Mouse (Mus musculus) neutrophil, adult 5-6 weeks (primary cell): Measurements from ENCODE around the gene Plppr1. TPM values are rescaled to one million over a fixed set of nuclear protein-coding genes. Genes with fewer than 3 reads are reported as not detected.
"Not testable (repeated sequence)": the region's sequence is repeated elsewhere in the genome, so short reads cannot be mapped to it uniquely, and the experiment has no call there.

Experiments used
- ATAC-seq: fragments of 151-379, 151-347 bp; 2 replicates; pipeline ENCODE4 v1.8.0; 2017; ENCODE audit warnings: mild to moderate bottlenecking, moderate TSS enrichment; ENCODE audit not compliant: insufficient number of reproducible peaks, poor library complexity, low FRiP score, severe bottlenecking; ENCODE audit errors: extremely low read depth
- total RNA-seq: library from RNA; stranded (forward); fragments of 200-1000 nt; gene quantifications from 2 replicates; pipeline ENCODE4 v1.2.3, GENCODE M21; 2017

The Plppr1 gene
- total RNA-seq, 1 experiment from 2014 or later: not detected

DNA sequence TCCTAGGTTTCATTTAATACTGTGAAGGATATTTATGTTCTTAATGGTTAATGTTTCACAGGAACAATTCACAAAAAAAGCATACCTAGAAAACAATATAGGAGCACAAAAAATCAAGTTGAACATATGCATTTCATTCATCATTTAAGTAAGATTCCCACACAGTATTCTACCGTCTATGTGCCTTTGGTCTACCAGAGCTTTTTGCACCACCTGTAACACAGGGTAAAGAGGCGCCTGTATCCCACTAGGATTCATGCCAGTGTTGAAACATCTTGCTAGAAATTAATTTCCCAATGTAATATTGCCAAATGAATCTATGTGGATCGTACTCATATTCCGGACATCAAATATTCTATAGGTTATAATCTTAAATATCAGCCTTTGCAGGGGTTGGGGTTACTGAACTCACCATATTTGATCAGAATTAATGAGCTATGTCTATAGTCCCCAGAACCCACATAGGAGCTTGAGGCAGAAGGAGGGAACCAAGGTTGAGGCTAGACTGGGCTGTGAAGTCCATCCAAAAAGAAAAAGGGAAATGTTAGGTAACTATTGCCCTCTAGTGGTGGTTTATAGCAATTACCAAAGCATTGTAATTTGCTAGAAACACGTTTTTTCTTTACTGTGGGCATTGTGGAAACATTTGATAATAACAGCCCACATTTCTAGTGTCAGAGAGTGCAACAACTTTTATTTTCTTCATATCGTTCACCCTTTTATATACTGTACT, 263.0 kb downstream of the Plppr1 start:
- ATAC-seq: no peak

DNA sequence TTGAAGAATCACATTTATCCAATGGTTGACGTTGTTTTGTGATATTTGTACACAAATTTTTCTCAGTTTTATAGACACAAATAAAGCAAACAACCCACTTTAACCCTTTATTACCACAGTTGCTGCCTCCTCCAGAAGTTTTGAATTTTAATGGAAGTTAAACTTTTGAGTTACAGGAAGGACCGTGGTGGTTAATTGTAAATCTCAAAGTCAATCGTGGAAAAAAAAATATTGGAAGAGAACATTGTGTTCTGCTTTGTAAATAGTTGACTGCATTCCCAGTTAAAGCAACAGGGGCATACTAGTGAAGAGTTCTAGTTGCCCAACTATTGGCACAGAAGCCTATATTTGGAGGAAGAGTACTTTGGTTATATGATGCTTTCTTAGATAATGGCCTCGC, 278.9 kb downstream of the Plppr1 start:
- ATAC-seq: not testable (repeated sequence)

DNA sequence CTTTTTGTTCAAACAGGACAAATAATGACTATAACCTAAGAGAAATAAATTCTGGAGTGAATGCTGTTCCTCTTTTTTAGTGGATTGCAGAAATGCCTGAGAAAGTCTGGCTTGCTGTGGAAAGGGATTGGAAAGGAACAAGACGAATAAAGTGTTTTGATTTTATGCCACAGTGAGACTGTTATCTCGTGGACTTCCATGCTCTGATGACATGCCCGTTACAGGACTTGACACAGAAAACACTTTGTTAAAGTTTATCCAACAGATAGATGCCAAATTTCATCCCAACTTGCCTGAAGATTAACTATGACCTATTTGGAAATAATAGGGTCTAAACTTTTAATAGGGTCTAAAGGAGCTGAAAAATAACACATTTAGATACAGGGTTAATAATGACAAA, 281.0 kb downstream of the Plppr1 start:
- not testable (repeated sequence) for ATAC-seq

DNA sequence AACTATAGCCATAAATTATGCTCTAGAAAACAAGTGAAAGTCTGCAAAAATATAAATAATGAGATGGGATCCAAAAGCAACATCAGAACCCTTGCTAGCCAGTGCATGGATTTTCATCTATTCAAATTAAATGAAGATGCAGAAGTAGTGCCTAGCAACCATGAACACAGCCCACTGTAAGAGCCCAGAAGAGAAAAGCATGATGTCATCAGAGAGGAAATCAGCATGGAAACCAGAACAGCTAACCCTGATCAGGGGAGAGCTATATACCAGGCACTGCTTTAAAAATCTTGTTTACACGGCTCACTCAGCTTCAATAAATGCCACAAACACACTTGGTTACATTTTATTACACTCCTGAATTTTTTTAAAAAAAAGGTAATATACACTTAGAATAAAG, 288.9 kb downstream of the Plppr1 start:
- ATAC-seq: not testable (repeated sequence)

DNA sequence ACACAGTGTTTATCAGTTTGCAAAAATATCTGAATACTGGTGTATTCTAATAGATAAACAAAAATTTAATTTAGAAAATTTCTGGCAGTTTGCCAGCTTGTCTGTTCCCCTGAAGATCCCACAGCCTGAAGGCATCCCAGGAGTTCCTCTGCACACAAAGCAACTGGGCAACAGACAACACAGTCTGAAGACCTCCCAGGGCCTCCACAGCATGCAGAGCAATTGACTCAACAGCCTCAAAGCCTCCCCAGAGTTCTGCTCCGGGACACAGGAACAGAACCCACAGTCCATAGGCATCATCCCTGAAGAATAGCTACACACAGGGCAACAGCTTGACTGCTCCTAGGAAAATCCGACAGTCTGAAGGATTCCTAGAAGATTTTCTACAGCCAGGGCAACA, 289.6 kb downstream of the Plppr1 start:
- ATAC-seq: no peak

DNA sequence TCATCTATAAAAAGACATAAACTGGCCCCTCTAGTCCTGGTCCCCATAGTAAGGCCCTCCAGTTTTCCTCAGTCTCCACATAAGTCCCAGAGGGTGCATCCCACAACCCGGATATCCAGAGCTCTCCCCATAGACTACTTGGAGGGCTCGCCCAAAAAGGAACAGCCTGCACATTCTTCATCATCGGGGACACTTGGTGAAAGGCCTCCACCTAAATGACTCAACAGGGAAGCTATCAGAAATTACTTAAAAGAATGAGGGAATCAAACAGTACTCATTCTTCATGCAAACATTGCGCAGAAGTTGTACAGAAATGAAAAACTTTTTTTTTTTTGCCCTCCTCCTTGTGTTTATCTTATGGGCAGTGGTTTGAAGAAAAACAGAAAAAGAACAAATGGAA, 291.4 kb downstream of the Plppr1 start:
- ATAC-seq: no peak

DNA sequence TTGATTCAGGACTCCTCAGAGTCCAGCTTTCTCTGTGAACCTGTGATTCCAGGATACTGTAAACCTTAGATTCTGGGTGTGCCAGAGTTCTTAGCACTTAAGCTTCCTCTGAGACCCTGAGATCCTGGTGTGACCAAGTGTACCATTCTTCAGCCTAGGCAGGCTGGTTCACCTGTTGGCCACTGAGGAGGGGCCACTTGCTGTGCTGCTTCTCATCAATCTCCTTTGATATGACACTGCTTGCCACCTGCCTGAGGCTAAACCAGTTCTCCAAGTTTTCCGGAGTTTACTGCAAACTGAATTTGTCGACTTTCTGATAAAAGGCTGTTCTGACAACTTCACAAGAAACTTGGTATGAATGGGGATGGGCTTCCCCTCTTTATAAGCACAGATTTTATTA, 298.0 kb downstream of the Plppr1 start:
- no peak for ATAC-seq

DNA sequence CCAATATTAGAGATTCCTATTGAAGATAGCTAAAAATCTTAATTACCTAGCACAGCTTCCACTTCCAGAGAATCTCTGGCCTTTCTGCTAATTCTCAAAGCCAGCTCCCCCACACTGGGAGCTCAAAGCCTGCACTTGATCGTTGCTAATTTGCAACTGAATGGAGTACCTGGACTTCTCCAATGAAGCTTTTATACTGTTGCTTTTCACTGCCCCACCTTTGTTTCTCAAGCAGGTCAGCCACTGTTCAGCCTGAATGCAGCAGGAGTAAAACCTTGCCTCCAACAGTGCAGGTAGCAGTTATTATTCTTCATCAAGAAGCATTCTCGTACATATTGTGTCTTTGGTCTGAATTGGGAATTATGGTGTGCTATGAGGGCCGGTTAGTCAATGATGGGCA, 309.0 kb downstream of the Plppr1 start:
- ATAC-seq: not testable (repeated sequence)

DNA sequence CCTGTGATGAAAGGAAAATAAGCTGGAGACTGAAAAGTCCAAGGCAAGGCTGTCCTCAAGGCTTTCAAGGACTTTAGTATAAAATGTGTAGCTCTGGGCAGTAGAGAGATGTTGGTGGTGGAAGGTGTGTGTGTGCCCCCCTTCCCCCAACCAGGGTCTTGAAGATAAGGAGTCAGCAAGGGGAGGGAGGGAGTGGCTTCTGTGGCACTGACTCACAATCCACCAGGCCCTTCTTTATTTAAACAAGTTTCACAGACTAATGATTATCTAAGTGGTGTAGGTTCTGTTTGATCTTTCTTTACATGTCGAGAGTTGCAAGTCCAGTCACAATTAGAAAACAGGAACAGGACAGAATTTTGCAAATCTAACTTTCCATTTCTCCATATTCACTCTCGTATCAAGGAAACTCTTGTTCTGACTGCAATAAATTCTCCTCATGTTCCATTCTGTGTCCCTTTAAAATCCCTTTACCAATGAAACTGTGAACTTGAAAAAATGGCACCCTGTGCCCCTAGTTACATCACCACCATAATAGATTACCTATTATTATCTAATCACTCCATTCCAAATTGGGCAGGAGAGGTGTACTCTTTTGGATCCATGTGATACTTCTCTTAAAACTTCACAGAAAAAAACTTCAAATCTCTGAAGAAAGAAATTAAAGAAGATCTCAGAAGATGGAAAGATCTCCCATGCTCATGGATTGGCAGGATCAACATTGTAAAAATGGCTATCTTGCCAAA, 324.7 kb downstream of the Plppr1 start:
- ATAC-seq: not testable (repeated sequence)

DNA sequence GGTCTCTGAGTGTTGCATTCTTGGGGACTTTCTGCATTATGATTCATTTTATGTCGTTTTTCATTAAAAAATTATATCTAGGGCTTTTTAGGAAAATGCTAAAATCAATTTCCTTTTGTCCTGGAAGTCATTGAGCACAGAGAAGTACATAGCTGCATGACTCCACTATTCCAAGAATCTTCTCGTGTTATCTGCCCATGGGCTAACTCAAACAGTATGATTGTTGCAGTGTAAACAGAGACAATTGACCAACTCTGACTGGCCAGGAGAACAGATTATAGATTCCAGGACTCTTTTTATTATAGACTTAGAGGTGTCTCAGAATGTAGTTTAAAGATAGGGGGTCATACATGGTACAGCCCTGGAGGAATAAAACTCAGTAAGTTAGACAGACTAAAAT, 327.8 kb downstream of the Plppr1 start:
- ATAC-seq: no peak
